Mouse (Mus musculus) MEL (cell line): ENCODE measurements around the gene Psmd9.

Experiments used
- CTCF ChIP-seq, 3 experiments: IDR thresholded peaks in 2 of 3; conservative IDR thresholded peaks in 1 of 3; 2 replicates each; pipeline ENCODE4 v1.5.1; 2011 to 2012; ENCODE audit warnings: low read length in 3 of 3, low read depth in 2 of 3, mild to moderate bottlenecking in 2 of 3, improper control_type of control experiment in 1 of 3, inconsistent platforms in 1 of 3, mixed read lengths in 1 of 3, moderate library complexity in 1 of 3; ENCODE audit not compliant: control insufficient read depth in 1 of 3, insufficient read depth in 1 of 3, poor library complexity in 1 of 3, severe bottlenecking in 1 of 3
- ETS1 ChIP-seq: IDR thresholded peaks from 2 replicates; pipeline ENCODE4 v1.6.1; 2012; ENCODE audit warnings: low read depth, mild to moderate bottlenecking, inconsistent platforms, low read length, improper control_type of control experiment, moderate library complexity
- GABPA ChIP-seq: IDR thresholded peaks from 2 replicates; pipeline ENCODE4 v1.6.1; 2012; ENCODE audit warnings: low read depth, mild to moderate bottlenecking, inconsistent platforms, low read length, improper control_type of control experiment, moderate library complexity
- GATA1 ChIP-seq: IDR thresholded peaks from 2 replicates; pipeline ENCODE4 v1.6.1; 2011; ENCODE audit warnings: low read depth, low read length, improper control_type of control experiment
- JUND ChIP-seq: IDR thresholded peaks from 2 replicates; pipeline ENCODE4 v1.6.1; 2011; ENCODE audit warnings: low read depth, mild to moderate bottlenecking, improper control_type of control experiment, low read length
- MAFK ChIP-seq: IDR thresholded peaks from 2 replicates; pipeline ENCODE4 v1.6.1; 2011; ENCODE audit warnings: low read depth, mild to moderate bottlenecking, low read length, improper control_type of control experiment, borderline replicate concordance
- NRF1 ChIP-seq: IDR thresholded peaks from 2 replicates; pipeline ENCODE4 v1.6.1; 2014; ENCODE audit warnings: low read depth, mild to moderate bottlenecking, inconsistent platforms, low read length, improper control_type of control experiment, moderate library complexity; ENCODE audit not compliant: poor library complexity, insufficient read depth, severe bottlenecking
- POLR2A ChIP-seq, 2 experiments: IDR thresholded peaks; 2 replicates each; pipeline ENCODE4 v1.6.1; 2011 to 2012; ENCODE audit warnings: low read length in 2 of 2, mild to moderate bottlenecking in 2 of 2, control low read depth in 1 of 2, improper control_type of control experiment in 1 of 2, low read depth in 1 of 2, moderate library complexity in 1 of 2; ENCODE audit not compliant: control insufficient read depth in 1 of 2, insufficient read depth in 1 of 2, poor library complexity in 1 of 2
- RAD21 ChIP-seq: IDR thresholded peaks from 2 replicates; pipeline ENCODE4 v1.6.1; 2011; ENCODE audit warnings: mild to moderate bottlenecking, low read depth, low read length, improper control_type of control experiment
- TAL1 ChIP-seq: IDR thresholded peaks from 2 replicates; pipeline ENCODE4 v1.6.1; 2012; ENCODE audit warnings: mild to moderate bottlenecking, inconsistent platforms, low read length, moderate library complexity, mixed read lengths
- USF2 ChIP-seq, 2 experiments: IDR thresholded peaks; 2 replicates each; pipeline ENCODE4 v1.6.1; 2011 to 2012; ENCODE audit warnings: improper control_type of control experiment in 2 of 2, low read length in 2 of 2, borderline replicate concordance in 1 of 2, inconsistent platforms in 1 of 2, low read depth in 1 of 2, mild to moderate bottlenecking in 1 of 2; ENCODE audit not compliant: insufficient read depth in 1 of 2
- ZC3H11A ChIP-seq: IDR thresholded peaks from 2 replicates; pipeline ENCODE4 v1.6.1; 2012; ENCODE audit warnings: low read depth, mild to moderate bottlenecking, inconsistent platforms, low read length, improper control_type of control experiment
- ZKSCAN1 ChIP-seq: IDR thresholded peaks from 2 replicates; pipeline ENCODE4 v1.6.1; 2012; ENCODE audit warnings: low read depth, mild to moderate bottlenecking, inconsistent platforms, low read length, improper control_type of control experiment, moderate library complexity
- ZMIZ1 ChIP-seq: IDR thresholded peaks from 2 replicates; pipeline ENCODE4 v1.6.1; 2012; ENCODE audit warnings: low read depth, mild to moderate bottlenecking, inconsistent platforms, low read length, improper control_type of control experiment, moderate library complexity

DNA sequence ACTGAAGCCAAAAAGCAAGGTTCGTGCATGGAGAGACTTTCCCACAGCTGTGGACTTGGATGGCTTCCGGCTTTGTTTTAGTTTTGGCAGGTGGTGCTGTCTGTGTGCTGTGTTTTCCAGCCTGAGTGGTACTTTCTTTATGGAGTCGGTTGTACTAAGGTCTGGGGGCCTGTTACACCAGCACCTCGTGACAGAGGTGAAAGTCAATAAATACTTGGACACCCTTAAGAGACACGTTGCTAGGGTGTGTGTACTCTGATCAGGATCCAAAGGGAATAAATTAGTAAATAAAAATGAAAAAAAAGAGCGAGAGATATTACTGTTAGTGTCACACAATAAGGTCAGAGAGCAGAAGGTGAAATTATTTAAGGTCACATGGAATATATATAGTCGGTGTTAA is 57.6 kb downstream of the Psmd9 start:
- no peak for TF ChIP-seq GATA1
- no peak for TF ChIP-seq POLR2A (IDR thresholded peaks at IDR 0.05; ENCODE audit: control insufficient read depth in 1 of 2, insufficient read depth in 1 of 2, low read depth in 1 of 2, low read length in 2 of 2, poor library complexity in 1 of 2)
- no peak for TF ChIP-seq ZKSCAN1
- no peak for TF ChIP-seq NRF1
- no peak for TF ChIP-seq USF2 (IDR thresholded peaks at IDR 0.05; ENCODE audit: borderline replicate concordance in 1 of 2, insufficient read depth in 1 of 2, low read depth in 1 of 2, low read length in 2 of 2)
- TF ChIP-seq RAD21, result no peak
- TF ChIP-seq ZMIZ1, result no peak
- no peak for TF ChIP-seq MAFK
- no peak for TF ChIP-seq TAL1
- no peak for TF ChIP-seq ETS1
- no peak for TF ChIP-seq CTCF (IDR thresholded peaks at IDR 0.05 in 2 of 3, conservative IDR thresholded peaks at IDR 0.05 in 1 of 3; ENCODE audit: control insufficient read depth in 1 of 3, insufficient read depth in 1 of 3, low read depth in 2 of 3, low read length in 3 of 3, poor library complexity in 1 of 3, severe bottlenecking in 1 of 3)
- TF ChIP-seq JUND, result no peak
- no peak for TF ChIP-seq ZC3H11A
- no peak for TF ChIP-seq GABPA
